Mouse (Mus musculus) MEL (cell line): ENCODE data around the gene Fbn1.

Experiments used
- CTCF ChIP-seq, 3 experiments: IDR thresholded peaks in 2 of 3; conservative IDR thresholded peaks in 1 of 3; 2 replicates each; pipeline ENCODE4 v1.5.1; 2011 to 2012; ENCODE audit warnings: low read length in 3 of 3, low read depth in 2 of 3, mild to moderate bottlenecking in 2 of 3, improper control_type of control experiment in 1 of 3, inconsistent platforms in 1 of 3, mixed read lengths in 1 of 3, moderate library complexity in 1 of 3; ENCODE audit not compliant: control insufficient read depth in 1 of 3, insufficient read depth in 1 of 3, poor library complexity in 1 of 3, severe bottlenecking in 1 of 3
- ELF1 ChIP-seq: IDR thresholded peaks from 2 replicates; pipeline ENCODE4 v1.6.1; 2014; ENCODE audit warnings: low read depth, mild to moderate bottlenecking, inconsistent platforms, low read length, improper control_type of control experiment, moderate library complexity
- GATA1 ChIP-seq: IDR thresholded peaks from 2 replicates; pipeline ENCODE4 v1.6.1; 2011; ENCODE audit warnings: low read depth, low read length, improper control_type of control experiment
- MAFK ChIP-seq: IDR thresholded peaks from 2 replicates; pipeline ENCODE4 v1.6.1; 2011; ENCODE audit warnings: low read depth, mild to moderate bottlenecking, low read length, improper control_type of control experiment, borderline replicate concordance
- MYC ChIP-seq: IDR thresholded peaks from 2 replicates; pipeline ENCODE4 v1.6.1; 2011; ENCODE audit warnings: low read depth, mild to moderate bottlenecking, low read length, improper control_type of control experiment, moderate library complexity
- POLR2A ChIP-seq, 2 experiments: IDR thresholded peaks; 2 replicates each; pipeline ENCODE4 v1.6.1; 2011 to 2012; ENCODE audit warnings: low read length in 2 of 2, mild to moderate bottlenecking in 2 of 2, control low read depth in 1 of 2, improper control_type of control experiment in 1 of 2, low read depth in 1 of 2, moderate library complexity in 1 of 2; ENCODE audit not compliant: control insufficient read depth in 1 of 2, insufficient read depth in 1 of 2, poor library complexity in 1 of 2
- POLR2AphosphoS2 ChIP-seq: IDR thresholded peaks from 2 replicates; pipeline ENCODE4 v1.6.1; 2011; ENCODE audit warnings: low read length, improper control_type of control experiment
- TAL1 ChIP-seq: IDR thresholded peaks from 2 replicates; pipeline ENCODE4 v1.6.1; 2012; ENCODE audit warnings: mild to moderate bottlenecking, inconsistent platforms, low read length, moderate library complexity, mixed read lengths
- TCF12 ChIP-seq: IDR thresholded peaks from 2 replicates; pipeline ENCODE4 v1.6.1; 2014; ENCODE audit warnings: low read depth, mild to moderate bottlenecking, inconsistent platforms, low read length, improper control_type of control experiment, moderate library complexity
- ZMIZ1 ChIP-seq: IDR thresholded peaks from 2 replicates; pipeline ENCODE4 v1.6.1; 2012; ENCODE audit warnings: low read depth, mild to moderate bottlenecking, inconsistent platforms, low read length, improper control_type of control experiment, moderate library complexity
- ZNF384 ChIP-seq: IDR thresholded peaks from 2 replicates; pipeline ENCODE4 v1.6.1; 2012; ENCODE audit warnings: low read depth, mild to moderate bottlenecking, inconsistent platforms, low read length, improper control_type of control experiment

DNA sequence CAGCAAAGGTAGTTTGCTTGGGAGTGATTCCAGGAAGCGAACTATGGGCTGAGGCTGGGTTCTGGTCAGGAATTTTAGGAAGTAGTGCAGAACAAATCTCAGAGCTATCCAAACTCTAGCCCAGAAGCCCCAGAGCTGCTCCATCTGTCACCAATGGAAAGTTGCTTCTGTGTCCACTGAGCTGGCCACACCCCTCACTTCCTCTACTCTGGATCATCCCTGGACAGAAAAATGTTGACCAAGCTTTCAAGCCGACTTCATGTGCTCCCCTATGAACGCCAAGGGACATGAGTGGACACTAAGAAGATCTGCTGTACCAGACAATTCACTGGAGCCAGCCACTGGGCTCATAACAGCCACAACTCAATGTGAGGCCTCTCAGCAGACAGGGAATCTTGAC lies 31.6 kb downstream of the Fbn1 start:
- TF ChIP-seq CTCF (IDR thresholded peaks at IDR 0.05 in 2 of 3, conservative IDR thresholded peaks at IDR 0.05 in 1 of 3; ENCODE audit: control insufficient read depth in 1 of 3, insufficient read depth in 1 of 3, low read depth in 2 of 3, low read length in 3 of 3, poor library complexity in 1 of 3, severe bottlenecking in 1 of 3) (no peak), ZNF384 (no peak), POLR2A (IDR thresholded peaks at IDR 0.05; ENCODE audit: control insufficient read depth in 1 of 2, insufficient read depth in 1 of 2, low read depth in 1 of 2, low read length in 2 of 2, poor library complexity in 1 of 2) (no peak), TAL1 (no peak), MAFK (no peak), ELF1 (no peak), POLR2AphosphoS2 (no peak), GATA1 (no peak), MYC (no peak), TCF12 (no peak), ZMIZ1 (no peak)
